Mouse (Mus musculus): Measurements from ENCODE around the gene Mkrn3.

DNA sequence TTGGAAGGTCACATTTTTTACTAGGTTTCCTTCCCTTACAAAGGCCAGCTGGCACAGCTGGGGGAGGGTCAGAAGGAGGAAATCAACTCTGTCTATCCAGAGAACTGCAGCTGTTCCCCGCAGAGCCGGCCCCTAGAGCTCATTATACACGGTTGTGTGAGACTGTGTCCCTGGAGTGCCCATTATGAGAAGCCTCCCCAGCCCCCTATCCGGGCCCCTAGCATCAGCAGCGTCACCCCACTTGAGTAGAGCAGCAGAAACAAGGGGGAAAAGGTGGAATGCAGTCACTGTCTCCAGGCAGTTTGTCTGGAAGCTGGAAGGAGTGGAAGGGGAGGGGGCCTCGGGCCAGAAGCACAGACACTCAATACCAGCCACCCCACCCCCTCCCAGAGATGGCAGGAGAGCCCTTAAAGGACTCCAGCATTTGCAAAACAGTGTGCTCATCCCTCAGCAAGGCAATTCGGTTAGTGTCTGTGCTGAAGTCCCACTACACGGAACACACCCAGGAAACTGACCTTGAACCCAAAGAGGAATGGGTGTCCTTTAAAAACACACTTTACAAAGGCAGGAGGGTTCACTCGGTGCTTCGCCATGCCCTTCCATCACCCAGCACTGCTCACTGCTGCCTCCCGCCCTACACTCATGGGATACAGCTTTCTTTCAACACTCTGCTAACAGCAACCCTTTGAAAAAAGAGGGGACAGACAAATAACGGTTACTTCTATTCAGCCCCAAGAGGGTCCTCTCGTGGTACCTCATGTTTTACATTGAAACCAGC lies 42.5 kb upstream of the Mkrn3 start:
- no peak for TF ChIP-seq POLR2A (IDR thresholded peaks at IDR 0.05; ENCODE audit: insufficient read length, low read depth)
- no peak for TF ChIP-seq CEBPB (IDR thresholded peaks at IDR 0.05; ENCODE audit: insufficient read depth, poor library complexity, severe bottlenecking)
- no peak for TF ChIP-seq E2F4 (IDR thresholded peaks at IDR 0.05; ENCODE audit: insufficient read depth)
- peak in 1 of 3 experiments; percentile 1 for TF ChIP-seq MYOD1 (IDR thresholded peaks at IDR 0.05; ENCODE audit: control insufficient read depth in 1 of 3, insufficient read length in 2 of 3, low read depth in 2 of 3)
- no peak for TF ChIP-seq MAX (IDR thresholded peaks at IDR 0.05; ENCODE audit: low read depth)
- no peak for TF ChIP-seq USF1 (IDR thresholded peaks at IDR 0.05; ENCODE audit: low read depth)
- no peak for TF ChIP-seq TCF12 (IDR thresholded peaks at IDR 0.05; ENCODE audit: insufficient read depth, poor library complexity, severe bottlenecking)
- no peak for TF ChIP-seq MYOG (IDR thresholded peaks at IDR 0.05; ENCODE audit: control insufficient read depth in 1 of 3, insufficient read depth in 1 of 3, insufficient read length in 2 of 3, low read depth in 2 of 3)
- TF ChIP-seq TCF3 (IDR thresholded peaks at IDR 0.05; ENCODE audit: insufficient read length, low read depth), result no peak
- no peak for TF ChIP-seq POLR2AphosphoS2 (IDR thresholded peaks at IDR 0.05; ENCODE audit: insufficient read length, low read depth)

All from myocyte (in vitro differentiated cells).